Mouse (Mus musculus) CH12.LX (cell line): ENCODE results near the gene Timeless. TPM values are rescaled to one million over a fixed set of nuclear protein-coding genes. Genes with fewer than 3 reads are reported as not detected.
"Not testable (repeated sequence)": the region's sequence is repeated elsewhere in the genome, so short reads cannot be mapped to it uniquely, and the experiment has no call there.

Experiments
- DNase-seq: peaks from one replicate; pipeline ENCODE4 v3.0.0-alpha.2; 2013; ENCODE audit errors: extremely low read depth
- H3K27ac ChIP-seq: 2 replicates; pipeline ENCODE4 v1.5.1; 2012; ENCODE audit warnings: low read depth, mild to moderate bottlenecking, control low read depth, moderate library complexity; ENCODE audit not compliant: insufficient read depth
- H3K27me3 ChIP-seq: replicated peaks from 2 replicates; pipeline ENCODE3; 2012; ENCODE audit warnings: inconsistent platforms
- H3K36me3 ChIP-seq, 2 experiments: replicated peaks in 1 of 2; 2 replicates each; pipeline versions ENCODE3 to v1.6.1; 2012; ENCODE audit warnings: inconsistent platforms in 1 of 2, low read length in 1 of 2, mild to moderate bottlenecking in 1 of 2, mixed read lengths in 1 of 2, moderate library complexity in 1 of 2; ENCODE audit not compliant: control insufficient read depth in 1 of 2, insufficient read depth in 1 of 2
- H3K4me1 ChIP-seq, 2 experiments: 2 replicates each; pipeline ENCODE4 v1.6.1; 2012; ENCODE audit warnings: inconsistent platforms in 1 of 2, moderate library complexity in 1 of 2; ENCODE audit not compliant: insufficient read depth in 2 of 2, control insufficient read depth in 1 of 2
- H3K4me2 ChIP-seq: 2 replicates; pipeline ENCODE4 v1.6.1; 2012; ENCODE audit warnings: low read depth, mild to moderate bottlenecking, control low read depth; ENCODE audit not compliant: poor library complexity, insufficient read depth, severe bottlenecking
- H3K4me3 ChIP-seq, 3 experiments: fragments of 150-350 bp in 1 of 3; sonication (generic) in 1 of 3; replicated peaks in 1 of 3; 2 replicates each; pipeline versions ENCODE3 to v1.5.1; 2011 to 2012; ENCODE audit warnings: low read depth in 2 of 3, low read length in 2 of 3, mild to moderate bottlenecking in 2 of 3, moderate library complexity in 2 of 3, control low read depth in 1 of 3, improper control_type of control experiment in 1 of 3, inconsistent platforms in 1 of 3, mixed read lengths in 1 of 3; ENCODE audit not compliant: poor library complexity in 1 of 3
- H3K79me2 ChIP-seq: replicated peaks from 2 replicates; pipeline ENCODE4 v1.6.1; 2012; ENCODE audit warnings: mild to moderate bottlenecking, moderate library complexity; ENCODE audit not compliant: control insufficient read depth, poor library complexity, insufficient read depth, severe bottlenecking; ENCODE audit errors: extremely low read depth
- H3K9ac ChIP-seq: 2 replicates; pipeline ENCODE4 v1.6.1; 2012; ENCODE audit warnings: low read depth, mild to moderate bottlenecking, control low read depth, moderate library complexity; ENCODE audit not compliant: insufficient read depth
- H3K9me3 ChIP-seq: replicated peaks from 2 replicates; pipeline ENCODE3; 2012; ENCODE audit warnings: low read length, inconsistent platforms, mixed read lengths
- BHLHE40 ChIP-seq: IDR thresholded peaks from 2 replicates; pipeline ENCODE4 v1.6.1; 2011; ENCODE audit warnings: mild to moderate bottlenecking, low read depth, low read length, improper control_type of control experiment
- CHD2 ChIP-seq: IDR thresholded peaks from 2 replicates; pipeline ENCODE4 v1.6.1; 2011; ENCODE audit warnings: low read length, improper control_type of control experiment
- CTCF ChIP-seq, 2 experiments: IDR thresholded peaks in 1 of 2; conservative IDR thresholded peaks in 1 of 2; 2 replicates each; pipeline ENCODE4 v1.5.1; 2011 to 2012; ENCODE audit warnings: low read depth in 2 of 2, low read length in 2 of 2, improper control_type of control experiment in 1 of 2, inconsistent platforms in 1 of 2, mild to moderate bottlenecking in 1 of 2, moderate library complexity in 1 of 2
- ETS1 ChIP-seq: conservative IDR thresholded peaks from 2 replicates; pipeline ENCODE4 v1.6.1; 2012; ENCODE audit warnings: low read depth, mild to moderate bottlenecking, inconsistent platforms, low read length, improper control_type of control experiment, moderate library complexity
- HCFC1 ChIP-seq: IDR thresholded peaks from 2 replicates; pipeline ENCODE4 v1.6.1; 2012; ENCODE audit warnings: low read depth, mild to moderate bottlenecking, inconsistent platforms, low read length, improper control_type of control experiment
- IRF4 ChIP-seq: IDR thresholded peaks from 2 replicates; pipeline ENCODE4 v1.6.1; 2014; ENCODE audit warnings: low read depth, mild to moderate bottlenecking, inconsistent platforms, low read length, improper control_type of control experiment
- JUN ChIP-seq: IDR thresholded peaks from 2 replicates; pipeline ENCODE4 v1.6.1; 2011; ENCODE audit warnings: low read depth, mild to moderate bottlenecking, low read length, improper control_type of control experiment, moderate library complexity; ENCODE audit not compliant: insufficient read depth
- MAX ChIP-seq: IDR thresholded peaks from 2 replicates; pipeline ENCODE4 v1.6.1; 2011; ENCODE audit warnings: low read length, improper control_type of control experiment
- MAZ ChIP-seq: IDR thresholded peaks from 2 replicates; pipeline ENCODE4 v1.6.1; 2012; ENCODE audit warnings: low read depth, mild to moderate bottlenecking, inconsistent platforms, low read length, improper control_type of control experiment, moderate library complexity
- MXI1 ChIP-seq: IDR thresholded peaks from 2 replicates; pipeline ENCODE4 v1.6.1; 2011; ENCODE audit warnings: mild to moderate bottlenecking, low read depth, low read length, improper control_type of control experiment
- MYC ChIP-seq: IDR thresholded peaks from 2 replicates; pipeline ENCODE4 v1.6.1; 2011; ENCODE audit warnings: low read depth, mild to moderate bottlenecking, improper control_type of control experiment, low read length
- NELFE ChIP-seq: IDR thresholded peaks from 2 replicates; pipeline ENCODE4 v1.6.1; 2011; ENCODE audit warnings: low read depth, low read length, improper control_type of control experiment
- PAX5 ChIP-seq: IDR thresholded peaks from 2 replicates; pipeline ENCODE4 v1.6.1; 2012; ENCODE audit warnings: low read length, inconsistent platforms, mixed read lengths
- POLR2A ChIP-seq: IDR thresholded peaks from 2 replicates; pipeline ENCODE4 v1.6.1; 2011; ENCODE audit warnings: low read depth, mild to moderate bottlenecking, improper control_type of control experiment, low read length
- RAD21 ChIP-seq: IDR thresholded peaks from 2 replicates; pipeline ENCODE4 v1.6.1; 2011; ENCODE audit warnings: low read depth, mild to moderate bottlenecking, low read length, improper control_type of control experiment, moderate library complexity
- SIN3A ChIP-seq: IDR thresholded peaks from 2 replicates; pipeline ENCODE4 v1.6.1; 2012; ENCODE audit warnings: low read length, improper control_type of control experiment, inconsistent platforms
- SMC3 ChIP-seq: IDR thresholded peaks from 2 replicates; pipeline ENCODE4 v1.6.1; 2011; ENCODE audit warnings: low read depth, low read length, improper control_type of control experiment
- UBTF ChIP-seq: IDR thresholded peaks from 2 replicates; pipeline ENCODE4 v1.6.1; 2012; ENCODE audit warnings: low read depth, mild to moderate bottlenecking, inconsistent platforms, low read length, improper control_type of control experiment, moderate library complexity
- USF2 ChIP-seq: conservative IDR thresholded peaks from 2 replicates; pipeline ENCODE4 v1.6.1; 2011; ENCODE audit warnings: low read depth, low read length, improper control_type of control experiment
- ZNF384 ChIP-seq: IDR thresholded peaks from 2 replicates; pipeline ENCODE4 v1.6.1; 2012; ENCODE audit warnings: low read depth, low read length, improper control_type of control experiment, inconsistent platforms
- dilution Hi-C: fragments of 300-500 bp; cut with MboI; formaldehyde crosslinking; loops from 2 replicates; pipeline ENCODE4 v1.14.3; 2020; ENCODE audit warnings: low sequenced_read_pairs; ENCODE audit not compliant: extremely low pct_unique_long_range_greater_than_20kb, extremely low pct_ligation_motif_present
- in situ Hi-C: fragments of 300-500 bp; cut with MboI; formaldehyde crosslinking; loops from 3 replicates; pipeline ENCODE4 v1.14.3; 2019; ENCODE audit warnings: low sequenced_read_pairs, low pct_ligation_motif_present, low pct_unique_long_range_greater_than_20kb, mixed read lengths
- polyA plus RNA-seq: library from polyadenylated mRNA; unstranded; fragments of >175 nt; gene quantifications from 2 replicates; pipeline ENCODE4 v1.2.1, GENCODE M21; 2012; ENCODE audit warnings: low read depth; ENCODE audit not compliant: insufficient read length
- total RNA-seq, 2 experiments: library from RNA; depleted of rRNA; stranded (reverse); fragments of 300-350 nt in 1 of 2; fragments of >200 nt in 1 of 2; gene quantifications; 2 replicates each; pipeline ENCODE4 v1.2.3; 2012 to 2014

Gene Timeless
- total and polyA plus RNA-seq, 3 experiments = 31.7 to 65.9 (median 47.2) TPM

GRCm38 (mm10) chr10:128290594-128290993, 58.7 kb downstream of the Timeless start:
- in situ Hi-C loops, H3K27me3 ChIP-seq: not testable (repeated sequence)
- peaks cover 48 to 65% of the 10 kb centered on the region in 2 experiments for H3K36me3 ChIP-seq

GRCm38 (mm10) chr10:128296370-128297090, 64.7 kb downstream of the Timeless start:
- dilution Hi-C loops = no loop called here
- DNase-seq = no peak
- no peak overlapping the region for H3K4me2 ChIP-seq

More at GRCm38 (mm10) chr10:128290594-128290993, 58.7 kb downstream of the Timeless start:
- H3K4me3 ChIP-seq, H3K9ac ChIP-seq, H3K79me2 ChIP-seq, H3K27ac ChIP-seq, dilution Hi-C loops, DNase-seq, H3K9me3 ChIP-seq, H3K4me2 ChIP-seq: not testable (repeated sequence)
- peaks cover 0 to 16% of the 10 kb centered on the region in 2 experiments; a peak in 2 of 4 replicates for H3K4me1 ChIP-seq

GRCm38 (mm10) chr10:128297221-128297620, 65.4 kb downstream of the Timeless start:
- Histone ChIP-seq H3K36me3 (peaks cover 7 to 13% of the 10 kb centered on the region in 2 experiments), H3K4me1 (peaks cover 10 to 41% of the 10 kb centered on the region in 2 experiments), H3K27me3 (no peaks in the 10 kb centered on the region), H3K9ac (no peak overlapping the region), H3K4me3 (no peak overlapping the region), H3K9me3 (no peaks in the 10 kb centered on the region), H3K4me2 (no peak overlapping the region), H3K79me2 (no peaks in the 10 kb centered on the region), H3K27ac (no peak overlapping the region)
- in situ Hi-C loops = no loop called here
- dilution Hi-C loops = no loop called here
- no peak for TF ChIP-seq PAX5
- TF ChIP-seq RAD21 = no peak
- no peak for TF ChIP-seq ETS1
- TF ChIP-seq USF2 = no peak
- no peak for TF ChIP-seq MAX
- no peak for TF ChIP-seq IRF4
- TF ChIP-seq JUN = no peak
- TF ChIP-seq MYC = no peak
- TF ChIP-seq UBTF = no peak
- no peak for TF ChIP-seq MAZ
- no peak for TF ChIP-seq HCFC1
- no peak for TF ChIP-seq SIN3A
- TF ChIP-seq SMC3 = no peak
- TF ChIP-seq POLR2A = no peak
- DNase-seq = no peak

More at GRCm38 (mm10) chr10:128296370-128297090, 64.7 kb downstream of the Timeless start:
- Histone ChIP-seq H3K9ac (peak overlapping the region; percentile 19; the same call in 1 of the 2 replicates), H3K27me3 (no peaks in the 10 kb centered on the region), H3K36me3 (peaks cover 12 to 20% of the 10 kb centered on the region in 2 experiments), H3K9me3 (no peaks in the 10 kb centered on the region), H3K4me1 (peaks cover 10 to 35% of the 10 kb centered on the region in 2 experiments), H3K27ac (no peak overlapping the region), H3K79me2 (no peaks in the 10 kb centered on the region), H3K4me3 (no peak overlapping the region)
- in situ Hi-C loops = no loop called here
- no peak for TF ChIP-seq CTCF (conservative IDR thresholded peaks at IDR 0.05 in 1 of 2, IDR thresholded peaks at IDR 0.05 in 1 of 2; ENCODE audit: low read depth in 2 of 2, low read length in 2 of 2)
- TF ChIP-seq MXI1 = no peak
- no peak for TF ChIP-seq CHD2
- no peak for TF ChIP-seq ZNF384
- TF ChIP-seq BHLHE40 = no peak
- no peak for TF ChIP-seq POLR2A
- no peak for TF ChIP-seq NELFE
